Mouse (Mus musculus) kidney, embryonic 14.5 days (tissue): Measurements from ENCODE around the gene Ccdc177. TPM values are rescaled to one million over a fixed set of nuclear protein-coding genes. Genes with fewer than 3 reads are reported as not detected.

Source experiments
- ATAC-seq: fragments of 200-750 bp; cut with Nextera tagmentation; 2 replicates; pipeline ENCODE4 v1.8.0; 2017; ENCODE audit warnings: moderate number of reproducible peaks, mild to moderate bottlenecking, moderate TSS enrichment, moderate library complexity; ENCODE audit not compliant: low FRiP score, low TSS enrichment
- H3K27ac ChIP-seq: fragments of 300-500 bp; sonication (generic); 2 replicates; pipeline ENCODE4 v1.5.1; 2014; ENCODE audit warnings: low read depth, mild to moderate bottlenecking, low read length, moderate library complexity, mixed read lengths
- H3K27me3 ChIP-seq: fragments of 300-500 bp; sonication (generic); 2 replicates; pipeline ENCODE4 v1.6.1; 2014; ENCODE audit warnings: mild to moderate bottlenecking, low read length; ENCODE audit not compliant: control insufficient read depth, insufficient read depth
- H3K36me3 ChIP-seq: fragments of 300-500 bp; sonication (generic); 2 replicates; pipeline ENCODE4 v1.6.1; 2014; ENCODE audit warnings: low read length, mixed read lengths; ENCODE audit not compliant: control insufficient read depth, insufficient read depth
- H3K4me1 ChIP-seq: fragments of 300-500 bp; sonication (generic); 2 replicates; pipeline ENCODE4 v1.6.1; 2014; ENCODE audit warnings: low read length, mixed read lengths; ENCODE audit not compliant: control insufficient read depth, insufficient read depth
- H3K4me2 ChIP-seq: fragments of 300-500 bp; sonication (generic); replicated peaks from 2 replicates; pipeline ENCODE4 v1.6.1; 2014; ENCODE audit warnings: low read depth, mild to moderate bottlenecking, low read length
- H3K4me3 ChIP-seq: fragments of 300-500 bp; sonication (generic); 2 replicates; pipeline ENCODE4 v1.5.1; 2014; ENCODE audit warnings: mild to moderate bottlenecking, low read length
- H3K9ac ChIP-seq: fragments of 300-500 bp; sonication (generic); 2 replicates; pipeline ENCODE4 v1.6.1; 2014; ENCODE audit warnings: low read depth, mild to moderate bottlenecking, low read length, moderate library complexity
- H3K9me3 ChIP-seq: fragments of 300-500 bp; sonication (generic); 2 replicates; pipeline ENCODE4 v1.6.1; 2016; ENCODE audit warnings: low read length; ENCODE audit not compliant: control insufficient read depth
- WGBS: fragments of 180-500 bp; shearing (Covaris S2); extraction: QIAGEN DNeasy Blood & Tissue Kit; methylation state at CpG from one replicate; pipeline ENCODE4 v1.1.7; 2014; 5-methylcytosine and 5-hydroxymethylcytosine counted together
- polyA plus RNA-seq: library from polyadenylated mRNA; unstranded; fragments of >200 nt; fragmentation: Nextera tagmentation; extraction: Ambion mirVana; gene quantifications from 2 replicates; pipeline ENCODE4 v1.2.1, GENCODE M21; 2014

Ccdc177 gene
- polyA plus RNA-seq, 1 experiment from 2014 or later = 0.19 TPM

- Histone ChIP-seq H3K27ac (no peak overlapping the region), H3K36me3 (no peaks in the 10 kb centered on the region), H3K27me3 (peaks cover 56% of the 10 kb centered on the region), H3K9me3 (no peaks in the 10 kb centered on the region), H3K4me2 (peak overlapping the region; percentile 96), H3K9ac (peak overlapping the region; percentile 65), H3K4me1 (peaks cover 21% of the 10 kb centered on the region), H3K4me3 (peak overlapping the region; percentile 46)
- WGBS = 6% methylated on average over 90 of the region's 92 CpGs
- peak; percentile 25; the same call in 1 of the 2 replicates for ATAC-seq
Measured at GRCm38 (mm10) chr12:80758559-80759386, 1.7 kb downstream of the Ccdc177 start.

DNA sequence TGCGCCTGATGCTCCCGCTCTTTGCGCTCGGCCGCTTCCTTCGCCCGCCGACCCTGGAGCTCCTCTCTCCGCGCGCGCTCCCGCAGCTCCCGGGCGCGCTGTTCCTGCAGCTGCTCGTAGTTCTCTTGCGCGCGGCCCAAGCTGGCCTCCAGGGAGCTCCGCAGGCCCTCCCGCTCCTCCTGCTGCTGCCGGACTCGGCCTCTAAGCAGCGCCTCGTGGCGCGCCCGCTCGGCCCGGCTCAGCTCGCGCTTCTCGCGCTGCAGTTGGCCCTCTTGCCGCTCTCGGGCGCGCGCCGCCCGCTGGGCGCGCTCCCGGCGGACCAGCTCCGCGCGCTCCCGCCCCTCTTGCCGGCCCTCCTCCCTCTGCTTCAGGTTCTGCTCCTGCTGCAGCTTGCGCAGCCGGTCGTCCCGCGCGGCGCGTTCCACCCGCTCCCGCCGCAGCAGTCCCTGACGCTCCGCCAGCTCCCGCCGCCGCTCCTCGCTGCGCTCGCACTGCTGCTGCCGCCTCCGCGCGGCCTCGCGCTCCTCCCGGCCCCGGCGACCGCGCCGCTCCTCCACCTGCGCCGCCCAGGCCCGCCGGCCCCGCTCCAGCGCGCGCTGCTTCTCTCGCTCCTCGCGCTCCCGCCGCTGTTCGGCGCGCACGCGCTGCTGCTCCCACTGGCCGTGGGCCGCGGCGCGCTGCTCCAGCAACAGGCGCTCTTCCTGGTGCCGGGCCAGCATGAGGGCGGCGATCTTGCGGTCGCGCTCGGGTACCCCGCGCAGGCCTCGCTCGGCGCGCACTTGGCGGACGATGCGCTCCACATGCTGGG lies 2.5 kb downstream of the Ccdc177 start:
- H3K4me3 ChIP-seq = peak overlapping the region; percentile 46
- H3K27ac ChIP-seq = no peak overlapping the region
- peak overlapping the region; percentile 65 for H3K9ac ChIP-seq
- H3K4me2 ChIP-seq = peak overlapping the region; percentile 96
- H3K4me1 ChIP-seq = peaks cover 21% of the 10 kb centered on the region
- ATAC-seq = peak; percentile 86
- H3K9me3 ChIP-seq = no peaks in the 10 kb centered on the region
- under 1% methylated on average over 117 of the region's 122 CpGs for WGBS
- no peaks in the 10 kb centered on the region for H3K36me3 ChIP-seq
- H3K27me3 ChIP-seq = peaks cover 56% of the 10 kb centered on the region

DNA sequence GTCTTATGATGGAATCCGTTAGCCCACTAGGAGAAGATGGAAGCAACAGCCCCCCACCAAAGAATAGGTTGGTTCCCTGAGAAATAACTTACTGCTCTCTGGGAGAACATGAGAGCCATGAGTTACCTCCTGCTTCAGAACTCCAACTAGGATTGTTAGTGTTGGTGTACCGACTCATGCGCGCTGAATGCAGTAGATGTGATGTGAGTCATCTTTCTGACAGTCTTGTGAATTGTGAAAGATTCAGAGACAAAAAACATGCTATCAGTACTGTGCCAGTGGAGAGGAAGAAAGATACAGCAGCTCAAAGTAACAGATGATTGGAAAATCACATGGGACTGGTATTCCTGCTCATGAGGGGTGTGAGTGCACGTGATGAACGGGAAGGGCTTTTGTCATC lies 8.9 kb downstream of the Ccdc177 start:
- Histone ChIP-seq H3K9me3 (no peaks in the 10 kb centered on the region), H3K9ac (no peak overlapping the region), H3K4me1 (no peaks in the 10 kb centered on the region), H3K27ac (no peak overlapping the region), H3K27me3 (peaks cover 9% of the 10 kb centered on the region; the same call in 1 of the 2 replicates), H3K4me3 (no peak overlapping the region), H3K4me2 (no peak overlapping the region), H3K36me3 (no peaks in the 10 kb centered on the region)
- ATAC-seq = no peak
- 92% methylated on average over 6 of the region's 6 CpGs for WGBS

- no peaks in the 10 kb centered on the region; the same call in 1 of the 2 replicates for H3K27me3 ChIP-seq
- H3K9me3 ChIP-seq = no peaks in the 10 kb centered on the region
- 63% methylated on average over 8 of the region's 8 CpGs for WGBS
- H3K9ac ChIP-seq = no peak overlapping the region
- no peaks in the 10 kb centered on the region for H3K4me1 ChIP-seq
- H3K4me2 ChIP-seq = no peak overlapping the region
- H3K27ac ChIP-seq = no peak overlapping the region
- ATAC-seq = no peak
- no peaks in the 10 kb centered on the region for H3K36me3 ChIP-seq
- H3K4me3 ChIP-seq = no peak overlapping the region
Measured at GRCm38 (mm10) chr12:80746031-80746813, 14.3 kb downstream of the Ccdc177 start.

DNA sequence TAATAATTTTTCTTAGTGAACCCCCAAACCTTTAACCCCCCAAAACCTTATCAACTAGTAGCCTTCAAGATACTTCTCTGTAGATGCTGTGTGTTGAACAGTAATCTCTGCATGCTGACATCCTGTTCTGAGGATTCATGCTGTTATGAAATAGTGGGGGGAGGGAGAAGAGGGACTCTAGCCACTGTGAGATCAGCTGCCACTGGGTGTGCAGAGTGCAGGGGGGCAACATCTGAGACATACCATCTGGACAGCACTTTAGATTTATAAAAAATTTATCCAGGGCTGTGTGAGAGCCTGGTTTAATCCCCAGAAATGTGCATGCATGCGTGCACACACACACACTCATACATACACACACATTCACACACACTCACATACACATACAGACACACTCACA lies 15.9 kb downstream of the Ccdc177 start:
- 85% methylated on average over 1 of the region's 1 CpGs for WGBS
- Histone ChIP-seq H3K36me3 (no peaks in the 10 kb centered on the region), H3K4me1 (no peaks in the 10 kb centered on the region), H3K4me3 (no peak overlapping the region), H3K27me3 (no peaks in the 10 kb centered on the region; the same call in 1 of the 2 replicates), H3K9me3 (no peaks in the 10 kb centered on the region), H3K27ac (no peak overlapping the region), H3K9ac (no peak overlapping the region), H3K4me2 (no peak overlapping the region)
- ATAC-seq = no peak

GRCm38 (mm10) chr12:80739482-80739881 lies 21.0 kb downstream of the Ccdc177 start:
- H3K4me1 ChIP-seq = no peaks in the 10 kb centered on the region
- no peak overlapping the region for H3K4me3 ChIP-seq
- no peak for ATAC-seq
- H3K36me3 ChIP-seq = no peaks in the 10 kb centered on the region
- no peaks in the 10 kb centered on the region for H3K9me3 ChIP-seq
- no peak overlapping the region for H3K27ac ChIP-seq
- no peaks in the 10 kb centered on the region; the same call in 1 of the 2 replicates for H3K27me3 ChIP-seq
- H3K9ac ChIP-seq = no peak overlapping the region
- 28% methylated on average over 9 of the region's 9 CpGs for WGBS
- H3K4me2 ChIP-seq = no peak overlapping the region

- Histone ChIP-seq H3K27me3 (no peaks in the 10 kb centered on the region; the same call in 1 of the 2 replicates), H3K4me2 (no peak overlapping the region), H3K36me3 (no peaks in the 10 kb centered on the region), H3K4me1 (no peaks in the 10 kb centered on the region), H3K9me3 (no peaks in the 10 kb centered on the region), H3K27ac (no peak overlapping the region), H3K9ac (no peak overlapping the region), H3K4me3 (no peak overlapping the region)
- ATAC-seq = no peak
- 66% methylated on average over 5 of the region's 5 CpGs for WGBS
Measured at GRCm38 (mm10) chr12:80737283-80737600, 23.2 kb downstream of the Ccdc177 start.

GRCm38 (mm10) chr12:80736464-80737282 lies 23.8 kb downstream of the Ccdc177 start:
- Histone ChIP-seq H3K9me3 (no peaks in the 10 kb centered on the region), H3K4me2 (no peak overlapping the region), H3K4me1 (no peaks in the 10 kb centered on the region), H3K27ac (no peak overlapping the region), H3K27me3 (no peaks in the 10 kb centered on the region; the same call in 1 of the 2 replicates), H3K9ac (no peak overlapping the region), H3K36me3 (no peaks in the 10 kb centered on the region), H3K4me3 (no peak overlapping the region)
- WGBS = 32% methylated on average over 13 of the region's 13 CpGs
- 0 out of 2 replicates have a peak, but pooled peaks have one; percentile 32 for ATAC-seq
